Mouse (Mus musculus) gastrocnemius, postnatal 14 days (tissue): ENCODE results near the gene Jhy. TPM values are rescaled to one million over a fixed set of nuclear protein-coding genes. Genes with fewer than 3 reads are reported as not detected.

ENCODE experiments used
- DNase-seq: peaks from one replicate; pipeline ENCODE4 v3.0.0; 2021; ENCODE audit warnings: mixed read lengths
- intact Hi-C: fragments of 180-260 bp; cut with DNase I; formaldehyde crosslinking; loops from one replicate; pipeline ENCODE4 v1.15.1; 2025; ENCODE audit warnings: low total_unique reads
- total RNA-seq, 2 experiments: library from RNA; stranded (reverse); gene quantifications; 2 replicates each; pipeline ENCODE4 v1.2.3; 2021

The Jhy gene
- total RNA-seq, 2 experiments from 2014 or later, result not detected

DNA sequence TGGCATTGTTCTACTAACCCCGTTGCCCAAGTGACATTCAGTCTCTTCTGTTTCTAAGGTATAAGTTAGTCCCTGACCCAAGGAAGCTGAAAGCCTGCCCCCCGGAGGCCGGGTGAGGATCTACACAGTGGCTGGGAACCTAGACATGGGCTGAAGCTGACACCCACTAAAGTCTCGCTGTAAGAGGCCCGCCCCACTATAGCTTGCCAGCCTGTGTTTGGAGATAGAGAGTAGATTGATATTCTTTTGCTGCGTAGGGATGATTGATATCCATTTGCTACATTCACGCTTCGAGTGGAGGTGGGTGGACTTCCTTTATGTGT, 91.8 kb downstream of the Jhy start:
- intact Hi-C loops, result no loop called here
- DNase-seq, result no peak

GRCm38 (mm10) chr9:40871369-40872155, 92.4 kb downstream of the Jhy start:
- intact Hi-C loops, result no loop called here
- DNase-seq, result no peak

- intact Hi-C loops, result no loop called here
- no peak for DNase-seq
Measured at GRCm38 (mm10) chr9:40870331-40870730, 93.6 kb downstream of the Jhy start.

- intact Hi-C loops, result no loop called here
- no peak for DNase-seq
Measured at GRCm38 (mm10) chr9:40859196-40859595, 104.7 kb downstream of the Jhy start.

GRCm38 (mm10) chr9:40858461-40859160, 105.3 kb downstream of the Jhy start:
- intact Hi-C loops, result no loop called here
- no peak for DNase-seq

DNA sequence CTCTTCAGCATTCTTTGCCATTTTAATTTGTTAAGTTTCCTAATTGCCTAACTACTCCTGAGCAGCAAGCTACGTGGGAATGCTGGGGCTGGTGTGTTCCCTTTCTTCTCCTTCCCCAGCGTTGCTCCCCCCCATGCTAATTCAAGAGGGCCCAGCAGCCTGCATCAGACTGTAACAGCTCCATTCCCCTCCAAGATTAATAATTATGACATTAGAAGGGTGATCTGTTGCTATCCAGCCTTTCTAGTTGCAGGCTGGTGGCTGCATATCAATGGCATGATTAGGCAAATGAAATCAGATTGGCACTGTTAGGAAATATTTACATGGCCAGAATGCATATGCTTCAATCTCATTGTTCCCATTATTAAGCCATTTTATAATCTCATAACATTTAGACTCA, 112.4 kb downstream of the Jhy start:
- no peak for DNase-seq
- intact Hi-C loops, result no loop called here

Other genes with a start within 250 kb of the Jhy start
- gene Hspa8, start 163.1 kb downstream of the Jhy start, total RNA-seq, result 1,000 to 10,000 TPM in 1 of 2 experiments, 100 to 1,000 TPM in 1; 949 to 1,245 TPM
- gene Bsx, start 90.0 kb downstream of the Jhy start, total RNA-seq, result not detected
- gene Crtam, start 40.5 kb upstream of the Jhy start, total RNA-seq, result not detected
- 1 to 10 TPM; 1.0 to 1.2 TPM for gene Ubash3b, start 197.6 kb upstream of the Jhy start, total RNA-seq